Mouse (Mus musculus) ES-CJ7 (cell line): ENCODE measurements at regions not wholly inside any gene's neighbourhood (a gene's known extent, or its start where the extent isn't known, plus 50 kb on each side); places are given as distances from the start of the nearest gene placed in this dataset.

Experiments used
- DNase-seq: peaks from one replicate; pipeline ENCODE4 v3.0.0; 2011; ENCODE audit warnings: low read depth, low spot score

DNA sequence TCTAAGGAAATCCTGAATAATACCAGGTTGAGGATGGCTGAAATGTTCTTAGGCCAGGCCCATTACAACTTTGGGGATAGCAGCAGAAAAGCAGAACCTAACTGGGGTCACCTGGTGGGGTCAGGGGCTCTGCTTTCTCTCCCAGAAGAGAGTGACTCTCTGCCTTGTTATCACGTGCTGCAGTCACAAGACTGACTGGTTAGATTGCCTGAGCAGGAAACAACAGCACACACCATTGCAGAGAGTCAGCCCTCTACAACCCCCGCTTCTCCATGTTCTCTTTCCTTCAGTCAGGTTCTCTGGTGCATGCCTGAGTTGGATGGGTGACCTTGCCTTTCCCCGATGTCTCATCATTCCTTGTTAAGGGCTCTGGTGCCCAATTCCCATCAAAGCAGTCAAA is 91.2 kb upstream of the Hsd17b12 start:
- no peak for DNase-seq

DNA sequence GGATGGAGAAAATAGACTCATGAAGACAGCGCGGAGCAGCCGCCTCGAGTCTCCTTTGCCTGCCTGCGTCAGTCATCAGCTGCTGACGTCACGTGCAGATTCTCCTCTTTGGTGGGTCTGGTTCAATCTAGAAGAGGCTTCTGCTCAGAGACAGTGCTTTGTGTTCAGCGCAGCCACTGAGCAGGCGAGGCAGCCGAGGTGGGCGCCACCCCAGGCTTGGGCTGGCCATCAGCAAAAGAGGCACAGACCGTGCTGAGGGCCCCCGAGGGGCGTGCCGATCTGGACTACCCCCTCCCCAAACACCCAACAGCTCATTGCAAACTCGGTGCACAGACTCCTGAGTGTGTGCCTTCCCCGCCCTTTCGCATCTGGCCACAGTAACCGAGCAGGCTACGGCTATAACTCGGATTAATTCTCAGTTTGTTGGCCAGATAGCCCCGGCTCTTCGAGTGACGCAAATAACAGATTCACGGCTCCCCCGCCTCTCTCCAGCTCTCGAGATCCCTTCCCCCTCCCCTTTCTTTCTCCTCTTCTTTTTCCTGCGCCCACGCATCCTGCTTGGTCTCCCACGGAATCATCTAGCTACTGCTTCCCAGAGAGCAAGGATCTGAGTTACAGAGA is 89.2 kb upstream of the Hsd17b12 start:
- DNase-seq, result peak; percentile 75

GRCm38 (mm10) chr2:94246180-94246611 is 88.4 kb upstream of the Hsd17b12 start:
- no peak for DNase-seq

- DNase-seq, result peak; percentile 91
Measured at GRCm38 (mm10) chr2:94245305-94245959, 87.7 kb upstream of the Hsd17b12 start.

DNA sequence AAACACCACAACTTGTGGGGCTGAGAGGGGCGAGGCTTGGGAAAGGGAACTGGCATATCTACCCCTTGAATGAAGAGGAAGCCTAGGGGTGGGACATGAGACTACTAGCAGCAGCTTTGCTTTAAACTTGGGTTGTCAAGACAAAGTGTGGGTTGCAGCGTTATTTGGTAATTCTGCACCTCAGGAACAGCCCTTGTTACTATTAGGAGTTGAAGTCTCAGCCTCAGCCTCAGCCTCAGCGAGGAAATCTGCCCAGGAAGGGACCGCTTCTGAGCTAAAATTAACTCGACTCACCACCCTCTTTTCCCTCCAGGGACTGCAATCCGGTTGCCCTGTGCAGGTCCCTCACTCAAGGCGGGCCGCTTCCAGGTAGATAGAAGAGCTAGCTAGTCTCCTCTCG is 86.4 kb upstream of the Hsd17b12 start:
- DNase-seq, result no peak

DNA sequence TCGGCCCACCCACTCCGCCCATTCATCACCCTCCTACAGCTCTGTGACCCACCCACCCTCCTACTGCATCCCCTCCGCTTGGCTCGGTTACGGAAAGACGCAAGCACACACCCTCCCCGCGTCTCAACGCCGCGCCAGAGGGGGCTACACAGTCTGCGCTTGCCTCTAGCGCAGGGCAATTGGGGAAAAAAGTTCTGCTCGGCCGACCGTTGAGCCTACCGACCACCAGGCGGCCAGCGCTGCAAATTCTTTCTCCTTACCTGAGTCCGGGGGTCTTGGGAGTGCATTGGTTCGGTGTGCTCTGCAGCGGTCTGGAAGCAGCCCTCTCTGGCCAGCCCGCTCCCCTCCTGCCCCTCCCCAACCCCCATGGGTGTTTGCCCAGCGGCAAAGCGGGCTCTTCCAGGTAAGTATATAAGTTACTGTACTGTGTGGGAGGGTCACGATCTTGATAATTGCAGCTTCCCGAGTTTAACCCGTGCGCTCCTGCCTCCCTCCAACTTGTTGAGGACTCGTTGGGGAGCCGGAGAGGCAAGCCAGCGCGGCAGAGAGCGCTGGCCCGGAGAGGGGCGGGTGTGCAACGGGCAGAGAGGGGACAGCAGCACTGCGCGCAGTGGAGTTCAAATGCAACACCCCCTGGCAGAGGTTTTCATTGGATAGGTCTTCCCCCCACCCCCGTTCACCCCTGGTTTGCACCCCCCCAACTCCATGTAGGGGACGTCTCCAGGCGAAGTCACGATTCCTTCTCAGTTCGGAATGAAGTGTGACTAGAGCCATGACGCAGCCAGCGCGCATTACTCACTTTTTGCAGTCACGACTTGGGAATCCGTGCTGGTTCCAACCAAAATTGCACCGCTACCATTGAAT is 85.5 kb upstream of the Hsd17b12 start:
- peak; percentile 84 for DNase-seq

DNA sequence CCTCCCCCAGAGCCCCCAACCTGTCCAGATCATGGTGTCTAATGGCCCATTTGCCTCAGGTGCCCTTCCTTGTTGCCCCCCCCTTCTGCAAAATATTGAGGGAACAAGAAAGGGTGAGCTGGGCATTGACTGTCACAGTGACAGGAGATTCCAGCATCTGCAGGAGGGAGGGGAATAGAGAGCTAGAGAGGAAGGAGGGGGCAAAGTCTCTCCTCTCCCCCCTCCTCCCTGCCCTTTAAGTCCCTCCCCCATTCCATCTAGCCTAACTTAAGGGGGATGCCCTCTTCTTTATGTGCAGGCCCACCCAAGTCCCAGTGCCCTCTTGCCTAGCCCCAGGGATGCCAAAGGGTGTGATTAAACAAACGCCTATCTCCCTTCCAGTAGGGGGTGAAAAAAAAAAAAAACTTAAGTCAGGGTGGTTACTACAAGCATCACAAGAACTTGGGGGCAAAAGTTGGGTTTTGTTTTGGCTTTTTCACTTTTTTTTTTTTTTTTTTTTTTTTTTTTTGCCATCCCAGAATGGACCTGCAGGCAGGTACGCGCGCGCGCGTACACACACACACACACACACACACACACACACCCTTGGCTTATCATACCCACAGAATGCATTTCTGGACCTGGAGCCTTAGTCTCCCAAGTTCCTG is 84.8 kb upstream of the Hsd17b12 start:
- no peak for DNase-seq

DNA sequence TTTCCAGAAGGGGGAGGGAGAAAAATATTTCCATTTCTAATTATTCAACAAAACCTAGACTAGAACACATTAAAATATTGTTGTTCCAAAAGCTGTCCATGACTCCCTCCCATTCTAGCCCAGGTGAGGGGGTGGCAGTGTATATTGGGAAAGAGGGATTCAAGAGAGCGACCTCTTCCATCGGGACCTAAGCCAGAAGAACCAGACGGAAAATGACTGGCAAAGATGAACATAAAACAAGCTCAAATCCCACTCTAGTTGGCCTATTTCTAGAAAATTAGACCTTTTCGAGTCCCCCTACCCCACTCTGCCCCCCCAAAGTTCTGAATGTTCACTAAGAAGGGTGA is 84.3 kb upstream of the Hsd17b12 start:
- DNase-seq, result no peak

- peak; percentile 50 for DNase-seq
Measured at GRCm38 (mm10) chr2:94241301-94242050, 83.7 kb upstream of the Hsd17b12 start.

- no peak for DNase-seq
Measured at GRCm38 (mm10) chr2:94240411-94240810, 82.6 kb upstream of the Hsd17b12 start.

- DNase-seq, result no peak
Measured at GRCm38 (mm10) chr2:94239573-94239972, 81.8 kb upstream of the Hsd17b12 start.

- no peak for DNase-seq
Measured at GRCm38 (mm10) chr2:94236479-94236878, 78.7 kb upstream of the Hsd17b12 start.

- DNase-seq, result no peak
Measured at GRCm38 (mm10) chr2:94233597-94233996, 75.8 kb upstream of the Hsd17b12 start.

DNA sequence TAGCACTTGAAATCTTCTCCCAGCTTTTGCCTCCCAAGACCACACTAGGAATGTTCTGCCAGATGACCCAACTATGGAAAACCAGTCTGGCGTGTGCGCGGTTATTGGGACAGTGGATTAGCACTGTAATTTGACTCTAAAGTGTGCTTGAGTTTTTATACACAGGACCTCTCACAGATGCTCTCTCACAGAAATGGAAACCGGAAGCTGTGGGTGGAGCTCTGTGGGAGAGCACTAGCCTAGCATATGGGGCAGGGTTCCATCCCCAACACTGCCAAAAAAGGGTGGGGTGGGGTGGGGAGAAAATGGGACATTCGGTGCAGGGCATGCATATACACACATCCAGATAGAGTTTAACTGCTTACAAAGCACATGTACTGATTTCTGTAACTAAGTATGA is 61.7 kb upstream of the Hsd17b12 start:
- DNase-seq, result no peak

DNA sequence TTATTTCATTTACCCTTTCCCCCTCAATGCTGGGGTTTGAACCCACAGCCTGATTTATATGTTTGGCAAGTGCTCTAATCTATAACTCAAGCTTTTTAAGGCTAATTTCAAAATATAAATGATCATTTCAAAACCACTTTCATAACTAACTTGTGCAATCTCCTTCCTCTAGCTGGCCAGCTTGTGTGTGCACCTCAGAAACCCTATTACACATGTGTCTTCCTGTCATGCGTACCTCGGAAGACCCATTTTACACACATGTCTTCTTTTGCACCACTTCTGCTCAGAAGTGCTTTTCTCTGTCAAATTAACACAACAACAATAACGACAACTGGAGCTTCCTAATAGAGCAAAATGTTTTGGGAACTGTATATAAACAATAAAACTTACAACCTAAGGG is 59.7 kb upstream of the Hsd17b12 start:
- no peak for DNase-seq

- DNase-seq, result no peak
Measured at GRCm38 (mm10) chr2:94215455-94215854, 57.7 kb upstream of the Hsd17b12 start.
